Mouse (Mus musculus): ENCODE data around the gene B4gat1.

DNA sequence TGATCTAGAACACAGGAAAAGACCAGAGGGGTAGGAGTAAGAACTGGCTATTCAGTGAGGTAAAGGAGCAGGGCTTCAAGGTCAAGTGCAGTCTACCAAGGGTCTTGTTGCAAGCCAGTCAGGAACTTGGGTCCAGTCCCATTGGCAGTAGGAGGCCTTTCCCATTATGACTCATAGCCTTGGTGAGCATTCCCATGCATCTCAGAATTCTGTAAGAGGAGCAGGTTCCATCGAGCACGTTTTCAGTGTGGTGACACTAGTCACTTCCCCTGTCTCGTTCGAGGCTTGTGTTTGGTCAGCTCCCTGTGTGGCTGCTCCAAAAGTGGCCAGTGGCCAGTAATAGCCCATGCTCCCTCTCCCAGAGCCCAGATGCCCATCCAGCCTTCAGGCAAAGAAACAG lies 6.9 kb downstream of the B4gat1 start:
- TF ChIP-seq CHD2 (IDR thresholded peaks at IDR 0.05; ENCODE audit: low read depth, low read length), result no peak
- no peak for TF ChIP-seq MAFK (IDR thresholded peaks at IDR 0.05; ENCODE audit: insufficient read depth, low read depth, low read length)
- no peak for TF ChIP-seq HCFC1 (IDR thresholded peaks at IDR 0.05; ENCODE audit: borderline replicate concordance, insufficient read depth, low read length)

All from ES-E14 (cell line).